ENCODE assay signal across 9 mouse cellular contexts in the genomic region with DNA sequence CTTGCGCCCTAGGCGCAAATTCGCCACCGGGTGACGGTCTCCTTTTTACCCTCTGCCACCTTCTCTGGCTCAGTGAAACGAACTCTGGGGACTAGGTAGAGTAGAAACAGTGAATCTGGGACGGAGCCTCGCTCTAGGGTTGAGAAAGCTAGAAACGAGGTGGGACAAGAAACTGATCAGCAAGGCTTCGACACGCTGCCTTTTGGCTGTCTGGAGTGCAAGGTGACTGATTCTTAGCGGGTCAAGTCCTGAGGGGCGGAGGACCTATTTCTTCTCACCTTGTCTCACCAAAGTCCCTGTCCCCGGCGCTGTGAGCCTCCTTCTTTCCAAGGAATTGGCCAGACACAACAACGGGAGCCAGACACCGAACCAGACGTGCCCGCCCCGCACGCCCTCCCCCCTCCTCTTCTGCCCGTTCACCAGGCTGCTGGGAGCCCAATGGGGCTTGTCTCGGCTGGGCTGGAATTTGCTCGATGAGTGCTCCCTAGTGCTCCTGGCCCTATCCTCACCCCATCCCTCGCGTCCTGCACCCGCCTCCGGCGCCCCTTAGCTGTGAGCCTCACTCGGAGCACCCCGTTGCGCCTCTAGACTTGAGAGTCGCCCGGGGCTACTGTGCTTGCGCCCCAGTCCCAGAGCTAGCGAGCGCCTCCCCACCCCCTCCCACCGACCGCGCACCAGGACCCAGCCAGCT. TPM values are rescaled to one million over a fixed set of nuclear protein-coding genes. Genes with fewer than 3 reads are reported as not detected.
DNase-seq lines count a peak whose midpoint lies in the region; ATAC-seq and TF ChIP-seq lines count a peak whose summit lies in the region.
"Had no signal": no experiment of that assay in that cellular context is flagged by ENCODE, and none has a peak within 500 bp of the region (broad histone marks: within the 10 kb centered on the region; RNA-seq: fewer than 3 reads in every experiment).

No protein-coding gene starts in this region.

- H3K36me3 ChIP-seq in heart, embryonic 12.5 days, result no peaks in the 10 kb centered on the region
- H3K36me3 ChIP-seq in E14TG2a.4 (ENCODE audit: insufficient read depth, low read length), result 0 out of 2 replicates have a peak, but pooled peaks cover 8% of the 10 kb centered on the region
- no peaks in the 10 kb centered on the region for H3K36me3 ChIP-seq in embryonic facial prominence, embryonic 15.5 days
- no peaks in the 10 kb centered on the region for H3K36me3 ChIP-seq in limb, embryonic 14.5 days (ENCODE audit: control insufficient read depth, insufficient read depth, low read length)

- peak overlapping the region; percentile 33 for H3K4me3 ChIP-seq in heart, embryonic 12.5 days
- peak overlapping the region; percentile 82 for H3K4me3 ChIP-seq in E14TG2a.4 (replicated peaks; ENCODE audit: low read length)
- peak overlapping the region; percentile 30 for H3K4me3 ChIP-seq in embryonic facial prominence, embryonic 15.5 days (replicated peaks)
- H3K4me3 ChIP-seq in limb, embryonic 14.5 days (replicated peaks; ENCODE audit: low read length), result peak overlapping the region; percentile 25

- under 1% methylated on average over 40 of the region's 40 CpGs for WGBS in heart, embryonic 12.5 days
- under 1% methylated on average over 40 of the region's 40 CpGs for WGBS in embryonic facial prominence, embryonic 15.5 days
- under 1% methylated on average over 37 of the region's 40 CpGs for WGBS in limb, embryonic 14.5 days

- no peak overlapping the region for H3K27ac ChIP-seq in heart, embryonic 12.5 days (ENCODE audit: poor library complexity, severe bottlenecking)
- no peak overlapping the region for H3K27ac ChIP-seq in embryonic facial prominence, embryonic 15.5 days (replicated peaks)
- H3K27ac ChIP-seq in limb, embryonic 14.5 days (replicated peaks; ENCODE audit: low read depth, low read length), result no peak overlapping the region

- TF ChIP-seq POLR2A in limb, embryonic 14.5 days (IDR thresholded peaks at IDR 0.05; ENCODE audit: borderline replicate concordance, extremely low read depth, insufficient read depth, insufficient read length), result no peak

- H3K9me3 ChIP-seq in heart, embryonic 12.5 days (replicated peaks), result no peaks in the 10 kb centered on the region
- no peaks in the 10 kb centered on the region for H3K9me3 ChIP-seq in E14TG2a.4 (ENCODE audit: low read length)
- no peaks in the 10 kb centered on the region for H3K9me3 ChIP-seq in embryonic facial prominence, embryonic 15.5 days (replicated peaks)
- H3K9me3 ChIP-seq in limb, embryonic 14.5 days (ENCODE audit: control insufficient read depth, low read length), result no peaks in the 10 kb centered on the region

- peaks cover 59% of the 10 kb centered on the region for H3K4me1 ChIP-seq in heart, embryonic 12.5 days (replicated peaks)
- peaks cover 87% of the 10 kb centered on the region for H3K4me1 ChIP-seq in E14TG2a.4 (replicated peaks; ENCODE audit: low read depth, low read length)
- peaks cover 70% of the 10 kb centered on the region for H3K4me1 ChIP-seq in embryonic facial prominence, embryonic 15.5 days
- H3K4me1 ChIP-seq in limb, embryonic 14.5 days (ENCODE audit: control insufficient read depth, insufficient read depth, low read length), result peaks cover 29% of the 10 kb centered on the region

- H3K9ac ChIP-seq in heart, embryonic 12.5 days, result no peak overlapping the region
- no peak overlapping the region for H3K9ac ChIP-seq in embryonic facial prominence, embryonic 15.5 days
- H3K9ac ChIP-seq in limb, embryonic 14.5 days (ENCODE audit: low read depth, low read length, severe bottlenecking), result no peak overlapping the region

- no peak for TF ChIP-seq CTCF in E14TG2a.4 (conservative IDR thresholded peaks at IDR 0.05; ENCODE audit: low read length)

- ATAC-seq in heart, embryonic 12.5 days (ENCODE audit: insufficient number of reproducible peaks, low FRiP score), result no peak
- no peak for ATAC-seq in embryonic facial prominence, embryonic 15.5 days (ENCODE audit: insufficient number of reproducible peaks, low FRiP score, low TSS enrichment, low read depth)
- no peak for ATAC-seq in limb, embryonic 14.5 days (ENCODE audit: low FRiP score, low read depth)
- ATAC-seq: CD4-positive, CD25-positive, alpha-beta regulatory T cell, adult 4 months had no signal

- intact Hi-C loops in heart, postnatal 14 days (cut with DNase I), result loop anchor here (10.0 kb wide), 1 partner anchor 308 kb away; no protein-coding TSS in a partner anchor

- no peak for DNase-seq in heart, postnatal 14 days
- no peak for DNase-seq in limb, embryonic 14.5 days (ENCODE audit: low spot score)
- no peak for DNase-seq in gastrocnemius, adult 8-10 months (ENCODE audit: low spot score in 2 of 2)
- no peak for DNase-seq in gastrocnemius, adult 18-20 months (ENCODE audit: low spot score)
- no peak for DNase-seq in thymus, adult 18-20 months

- H3K4me2 ChIP-seq in heart, embryonic 12.5 days, result peak overlapping the region; percentile 70
- H3K4me2 ChIP-seq in embryonic facial prominence, embryonic 15.5 days (replicated peaks), result peak overlapping the region; percentile 48
- H3K4me2 ChIP-seq in limb, embryonic 14.5 days (replicated peaks; ENCODE audit: low read depth, low read length, severe bottlenecking), result peak overlapping the region; percentile 15; the same call in 1 of the 2 replicates

- peaks cover 95% of the 10 kb centered on the region for H3K27me3 ChIP-seq in heart, embryonic 12.5 days (replicated peaks)
- peaks cover 80% of the 10 kb centered on the region for H3K27me3 ChIP-seq in E14TG2a.4 (ENCODE audit: insufficient read depth, low read length)
- H3K27me3 ChIP-seq in embryonic facial prominence, embryonic 15.5 days, result peaks cover 95% of the 10 kb centered on the region
- H3K27me3 ChIP-seq in limb, embryonic 14.5 days (ENCODE audit: control insufficient read depth, insufficient read depth, low read length), result peaks cover 97% of the 10 kb centered on the region

RNA-seq across cellular contexts. Expression of a gene that starts 10.3 kb away (rescaled TPM):
- 0.22 and 0.33 TPM in 2 replicates for polyA plus RNA-seq in heart, embryonic 12.5 days (2016; fragmentation: Nextera tagmentation; extraction: Ambion mirVana)
- under 1 TPM; 0.43 to 0.51 TPM for total RNA-seq in heart, postnatal 14 days (2021)
- 0.71 and 0.81 TPM in 2 replicates for polyA plus RNA-seq in embryonic facial prominence, embryonic 15.5 days (2015; fragmentation: Nextera tagmentation; extraction: Ambion mirVana)
- 0.51 and 0.91 TPM in 2 replicates for polyA plus RNA-seq in limb, embryonic 14.5 days (2012; rRNA removed)
- polyA plus RNA-seq in limb, embryonic 14.5 days (2014; fragmentation: Nextera tagmentation; extraction: Ambion mirVana), result 0.37 and 0.39 TPM in 2 replicates
- 1 to 10 TPM in 1 of 4 experiments, under 1 TPM in 3; 0.13 to 1.7 (median 0.44) TPM for total RNA-seq in gastrocnemius, adult 8-10 months (2022)
- under 1 TPM in 1 of 2 experiments, not detected in 1; 0.12 TPM for total RNA-seq in gastrocnemius, adult 18-20 months (2021)

RNA-seq across cellular contexts. Expression of a gene that starts 54.5 kb away (rescaled TPM):
- 0.36 and 0.64 TPM in 2 replicates for polyA plus RNA-seq in heart, embryonic 12.5 days (2016; fragmentation: Nextera tagmentation; extraction: Ambion mirVana)
- total RNA-seq in heart, postnatal 14 days (2021), result under 1 TPM; 0.14 to 0.17 TPM
- 7.2 and 11.0 TPM in 2 replicates for polyA plus RNA-seq in embryonic facial prominence, embryonic 15.5 days (2015; fragmentation: Nextera tagmentation; extraction: Ambion mirVana)
- 1.1 and 2.0 TPM in 2 replicates for polyA plus RNA-seq in limb, embryonic 14.5 days (2012; rRNA removed)
- 1.3 and 2.2 TPM in 2 replicates for polyA plus RNA-seq in limb, embryonic 14.5 days (2014; fragmentation: Nextera tagmentation; extraction: Ambion mirVana)
- not detected for total RNA-seq in gastrocnemius, adult 8-10 months (2022)
- not detected for total RNA-seq in gastrocnemius, adult 18-20 months (2021)
- polyA plus RNA-seq: CD4-positive, CD25-positive, alpha-beta regulatory T cell, adult 4 months had no signal

Comparison
In these comparisons a context has a peak if more than half of its experiments do, and no peak if none do; other contexts are left out.
1. H3K4me2 ChIP-seq: peak in every context shown above with its lines; median percentile 70 in heart, embryonic 12.5 days; 48 in embryonic facial prominence, embryonic 15.5 days; 15 in limb, embryonic 14.5 days.
2. H3K4me3 ChIP-seq: peak in every context shown above with its lines; median percentile 82 in E14TG2a.4; 33 in heart, embryonic 12.5 days; 30 in embryonic facial prominence, embryonic 15.5 days; 25 in limb, embryonic 14.5 days.